Mouse (Mus musculus): ENCODE results near the gene Mef2d. TPM values are rescaled to one million over a fixed set of nuclear protein-coding genes. Genes with fewer than 3 reads are reported as not detected.

The Mef2d gene
- polyA plus RNA-seq, 1 experiment from 2014 or later = 44.7 TPM

DNA sequence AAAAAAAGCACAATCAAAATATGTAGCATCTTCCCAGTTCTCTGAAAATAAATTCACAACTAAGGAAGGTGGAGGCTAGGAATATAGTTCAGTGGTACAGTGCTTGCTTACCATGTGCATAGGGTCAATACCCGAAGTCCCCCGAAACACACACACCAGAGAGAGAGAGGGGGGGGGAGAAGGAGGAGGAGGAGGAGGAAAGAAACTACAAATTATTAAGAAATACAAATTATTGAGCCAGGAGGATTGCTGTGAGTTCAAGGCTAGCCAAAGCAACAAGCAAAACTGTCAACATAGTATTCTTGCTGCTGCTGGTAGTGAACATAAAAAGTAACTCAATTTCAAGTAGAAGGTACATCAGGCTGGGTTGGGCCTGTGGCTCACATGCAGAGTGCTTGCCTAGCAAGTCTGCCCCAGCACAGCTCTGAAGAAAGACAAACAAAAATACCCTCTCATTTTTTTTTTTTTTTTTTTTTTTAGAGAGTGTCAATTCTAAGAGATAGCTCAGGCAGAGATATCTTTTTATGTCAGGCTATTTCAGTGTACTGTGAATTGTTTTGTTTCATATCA lies 57.5 kb downstream of the Mef2d start:
- H3K36me3 ChIP-seq (ENCODE audit: control insufficient read depth, insufficient read depth) = no peaks in the 10 kb centered on the region
- H3K9ac ChIP-seq (ENCODE audit: low read length) = no peak overlapping the region
- H3K4me3 ChIP-seq (ENCODE audit: low read length) = no peak overlapping the region
- peaks cover 81% of the 10 kb centered on the region for H3K27me3 ChIP-seq (ENCODE audit: control insufficient read depth, insufficient read depth, low read length)
- H3K9me3 ChIP-seq (replicated peaks; ENCODE audit: control insufficient read depth, low read length) = no peaks in the 10 kb centered on the region
- H3K27ac ChIP-seq (ENCODE audit: low read length) = no peak overlapping the region
- ATAC-seq (replicated peaks; ENCODE audit: extremely low read depth, insufficient read depth, low FRiP score) = no peak
- H3K4me2 ChIP-seq (ENCODE audit: low read depth, low read length) = no peak overlapping the region
- peaks cover 7% of the 10 kb centered on the region; the same call in 1 of the 2 replicates for H3K4me1 ChIP-seq (ENCODE audit: control insufficient read depth, insufficient read depth, low read length)
- WGBS = 54% methylated on average over 2 of the region's 2 CpGs

DNA sequence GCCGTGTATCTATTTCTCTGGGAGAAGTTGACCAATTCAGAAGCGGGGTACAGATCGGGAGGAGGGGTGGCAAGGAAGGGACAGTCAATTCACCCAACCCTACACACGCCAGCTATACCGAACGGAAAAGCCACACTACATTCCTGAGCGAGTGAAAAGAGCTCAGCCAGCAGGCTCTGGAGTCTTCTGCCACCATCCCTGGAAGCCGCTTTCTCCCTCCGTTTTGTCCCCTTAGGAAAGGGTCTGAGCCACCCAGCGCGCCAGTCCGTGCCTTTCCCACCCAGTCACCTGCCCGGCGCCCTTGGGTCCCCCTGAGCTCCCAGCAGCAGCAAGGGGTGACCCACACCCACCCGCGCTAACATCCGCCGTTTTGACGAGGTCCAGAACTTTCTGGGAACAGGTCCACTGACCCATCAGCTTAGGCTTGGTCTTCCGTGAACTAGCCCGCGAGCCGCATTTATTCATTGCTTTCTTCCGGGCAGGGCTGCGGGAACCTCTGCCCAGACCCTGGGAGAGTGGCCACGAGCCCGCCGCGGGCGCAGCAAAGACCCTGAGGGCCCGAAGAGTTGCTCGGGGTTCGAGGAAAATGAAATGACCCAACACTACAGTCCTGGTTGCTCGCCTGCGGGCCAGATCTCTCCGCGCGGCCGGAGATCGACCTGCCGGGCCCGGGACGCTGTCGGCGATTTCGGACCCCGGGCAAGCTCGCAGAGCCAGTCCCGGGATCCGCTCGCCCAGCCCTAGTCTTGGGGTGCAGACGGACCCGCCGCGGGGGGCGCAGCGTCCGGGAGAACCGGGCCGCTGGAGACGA lies 58.2 kb downstream of the Mef2d start:
- H3K4me1 ChIP-seq (ENCODE audit: control insufficient read depth, insufficient read depth, low read length) = peaks cover 7% of the 10 kb centered on the region; the same call in 1 of the 2 replicates
- H3K9me3 ChIP-seq (replicated peaks; ENCODE audit: control insufficient read depth, low read length) = no peaks in the 10 kb centered on the region
- no peak overlapping the region for H3K27ac ChIP-seq (ENCODE audit: low read length)
- 1% methylated on average over 55 of the region's 61 CpGs for WGBS
- H3K27me3 ChIP-seq (ENCODE audit: control insufficient read depth, insufficient read depth, low read length) = peaks cover 84% of the 10 kb centered on the region
- peak overlapping the region; percentile 28 for H3K4me3 ChIP-seq (ENCODE audit: low read length)
- no peak for ATAC-seq (replicated peaks; ENCODE audit: extremely low read depth, insufficient read depth, low FRiP score)
- H3K36me3 ChIP-seq (ENCODE audit: control insufficient read depth, insufficient read depth) = no peaks in the 10 kb centered on the region
- peak overlapping the region; percentile 49 for H3K4me2 ChIP-seq (ENCODE audit: low read depth, low read length)
- peak overlapping the region; percentile 7; the same call in 1 of the 2 replicates for H3K9ac ChIP-seq (ENCODE audit: low read length)

DNA sequence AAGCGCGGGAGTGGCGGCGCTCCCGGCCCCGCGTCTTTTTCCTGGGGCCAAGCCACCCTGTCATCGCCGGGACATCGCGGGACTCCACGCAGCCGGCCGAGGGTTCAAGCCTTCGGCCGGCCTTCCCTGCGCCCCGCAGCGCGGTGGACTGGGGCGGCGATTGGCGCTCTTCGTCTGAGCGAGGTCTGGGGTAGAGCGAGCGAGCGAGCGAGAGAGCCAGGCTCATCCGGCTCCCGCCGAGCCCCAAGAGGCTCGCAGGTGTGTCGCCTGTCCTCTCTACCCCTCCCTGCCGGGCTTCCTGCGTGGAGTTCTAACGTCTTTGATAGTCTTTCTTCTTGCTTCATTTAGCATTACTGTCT lies 58.8 kb downstream of the Mef2d start:
- H3K9ac ChIP-seq (ENCODE audit: low read length) = peak overlapping the region; percentile 3; the same call in 1 of the 2 replicates
- H3K4me3 ChIP-seq (ENCODE audit: low read length) = peak overlapping the region; percentile 28
- H3K4me2 ChIP-seq (ENCODE audit: low read depth, low read length) = peak overlapping the region; percentile 49
- H3K36me3 ChIP-seq (ENCODE audit: control insufficient read depth, insufficient read depth) = no peaks in the 10 kb centered on the region
- no peaks in the 10 kb centered on the region for H3K9me3 ChIP-seq (replicated peaks; ENCODE audit: control insufficient read depth, low read length)
- ATAC-seq (replicated peaks; ENCODE audit: extremely low read depth, insufficient read depth, low FRiP score) = no peak
- H3K4me1 ChIP-seq (ENCODE audit: control insufficient read depth, insufficient read depth, low read length) = peaks cover 7% of the 10 kb centered on the region; the same call in 1 of the 2 replicates
- peaks cover 87% of the 10 kb centered on the region for H3K27me3 ChIP-seq (ENCODE audit: control insufficient read depth, insufficient read depth, low read length)
- no peak overlapping the region for H3K27ac ChIP-seq (ENCODE audit: low read length)
- under 1% methylated on average over 37 of the region's 37 CpGs for WGBS

DNA sequence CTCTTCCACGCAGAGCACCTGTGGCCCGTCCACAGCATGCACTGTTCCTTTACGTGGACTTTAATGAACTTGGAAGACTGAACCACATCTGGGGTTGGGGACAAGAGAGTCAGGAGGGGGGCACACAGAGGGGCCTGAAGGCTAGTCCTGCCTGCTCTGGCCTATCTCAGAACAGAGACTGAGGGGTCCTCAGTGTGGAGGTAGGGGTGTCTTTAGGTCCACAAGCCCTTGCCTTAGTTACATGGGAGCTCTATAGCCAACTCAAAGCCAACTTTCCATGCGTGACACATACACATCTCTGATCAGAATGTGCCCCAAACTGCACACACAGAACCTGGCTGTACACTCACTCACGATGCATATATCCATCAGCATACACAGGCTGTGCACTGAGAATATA lies 59.5 kb downstream of the Mef2d start:
- ATAC-seq (replicated peaks; ENCODE audit: extremely low read depth, insufficient read depth, low FRiP score) = no peak
- Histone ChIP-seq H3K9me3 (replicated peaks; ENCODE audit: control insufficient read depth, low read length) (no peaks in the 10 kb centered on the region), H3K4me2 (ENCODE audit: low read depth, low read length) (no peak overlapping the region), H3K27ac (ENCODE audit: low read length) (no peak overlapping the region), H3K9ac (ENCODE audit: low read length) (no peak overlapping the region), H3K4me3 (ENCODE audit: low read length) (no peak overlapping the region), H3K27me3 (ENCODE audit: control insufficient read depth, insufficient read depth, low read length) (peaks cover 91% of the 10 kb centered on the region), H3K36me3 (ENCODE audit: control insufficient read depth, insufficient read depth) (no peaks in the 10 kb centered on the region), H3K4me1 (ENCODE audit: control insufficient read depth, insufficient read depth, low read length) (peaks cover 7% of the 10 kb centered on the region; the same call in 1 of the 2 replicates)
- 19% methylated on average over 5 of the region's 5 CpGs for whole genome bisulfite sequencing

DNA sequence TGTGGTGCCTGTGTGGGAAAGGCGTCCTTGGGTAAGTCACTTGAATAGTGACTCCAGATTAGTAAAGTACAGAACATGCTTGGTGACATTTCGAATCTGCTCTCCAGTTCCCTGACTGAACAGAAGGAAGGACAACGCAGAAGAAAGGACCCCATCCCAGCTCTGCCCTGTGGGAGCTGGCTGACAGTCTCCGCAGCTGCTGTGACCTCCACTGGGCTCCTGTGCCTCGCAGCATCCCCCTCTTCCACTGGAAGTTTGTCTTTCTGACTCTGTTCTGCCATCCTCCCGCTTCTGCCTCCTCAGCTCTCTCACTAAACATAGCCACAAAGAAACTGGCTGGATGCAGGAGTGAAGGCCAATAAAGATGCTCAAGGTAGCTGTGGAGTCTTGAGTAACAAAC lies 60.8 kb downstream of the Mef2d start:
- Histone ChIP-seq H3K4me2 (ENCODE audit: low read depth, low read length) (no peak overlapping the region), H3K4me3 (ENCODE audit: low read length) (no peak overlapping the region), H3K9ac (ENCODE audit: low read length) (no peak overlapping the region), H3K27ac (ENCODE audit: low read length) (no peak overlapping the region), H3K36me3 (ENCODE audit: control insufficient read depth, insufficient read depth) (no peaks in the 10 kb centered on the region), H3K27me3 (ENCODE audit: control insufficient read depth, insufficient read depth, low read length) (peaks cover 90% of the 10 kb centered on the region), H3K9me3 (replicated peaks; ENCODE audit: control insufficient read depth, low read length) (no peaks in the 10 kb centered on the region), H3K4me1 (ENCODE audit: control insufficient read depth, insufficient read depth, low read length) (peaks cover 7% of the 10 kb centered on the region; the same call in 1 of the 2 replicates)
- ATAC-seq (replicated peaks; ENCODE audit: extremely low read depth, insufficient read depth, low FRiP score) = no peak
- WGBS = 7% methylated on average over 6 of the region's 6 CpGs

DNA sequence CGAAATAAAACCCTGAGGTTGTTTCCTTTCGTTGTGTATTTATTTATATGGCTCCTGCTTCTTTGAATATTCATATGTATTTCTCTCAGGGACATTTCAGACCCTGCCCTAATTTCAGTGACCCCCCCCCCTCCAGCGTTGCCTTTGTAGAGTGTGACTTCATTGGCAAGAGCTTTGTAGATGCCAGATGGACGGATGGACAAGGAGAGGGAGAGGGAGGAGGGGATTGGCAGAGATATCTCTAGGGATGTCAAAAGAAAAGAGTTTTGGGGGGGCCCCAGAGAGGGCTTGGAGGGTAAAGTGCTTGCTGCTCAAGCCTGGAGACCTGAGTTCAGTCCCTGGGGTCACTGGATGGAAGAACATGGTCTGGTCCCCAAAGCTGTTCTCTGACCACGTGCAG lies 61.3 kb downstream of the Mef2d start:
- Histone ChIP-seq H3K36me3 (ENCODE audit: control insufficient read depth, insufficient read depth) (no peaks in the 10 kb centered on the region), H3K4me2 (ENCODE audit: low read depth, low read length) (no peak overlapping the region), H3K27me3 (ENCODE audit: control insufficient read depth, insufficient read depth, low read length) (peaks cover 90% of the 10 kb centered on the region), H3K9me3 (replicated peaks; ENCODE audit: control insufficient read depth, low read length) (no peaks in the 10 kb centered on the region), H3K27ac (ENCODE audit: low read length) (no peak overlapping the region), H3K4me3 (ENCODE audit: low read length) (no peak overlapping the region), H3K4me1 (ENCODE audit: control insufficient read depth, insufficient read depth, low read length) (peaks cover 7% of the 10 kb centered on the region; the same call in 1 of the 2 replicates), H3K9ac (ENCODE audit: low read length) (no peak overlapping the region)
- 15% methylated on average over 5 of the region's 5 CpGs for WGBS
- no peak for ATAC-seq (replicated peaks; ENCODE audit: extremely low read depth, insufficient read depth, low FRiP score)

DNA sequence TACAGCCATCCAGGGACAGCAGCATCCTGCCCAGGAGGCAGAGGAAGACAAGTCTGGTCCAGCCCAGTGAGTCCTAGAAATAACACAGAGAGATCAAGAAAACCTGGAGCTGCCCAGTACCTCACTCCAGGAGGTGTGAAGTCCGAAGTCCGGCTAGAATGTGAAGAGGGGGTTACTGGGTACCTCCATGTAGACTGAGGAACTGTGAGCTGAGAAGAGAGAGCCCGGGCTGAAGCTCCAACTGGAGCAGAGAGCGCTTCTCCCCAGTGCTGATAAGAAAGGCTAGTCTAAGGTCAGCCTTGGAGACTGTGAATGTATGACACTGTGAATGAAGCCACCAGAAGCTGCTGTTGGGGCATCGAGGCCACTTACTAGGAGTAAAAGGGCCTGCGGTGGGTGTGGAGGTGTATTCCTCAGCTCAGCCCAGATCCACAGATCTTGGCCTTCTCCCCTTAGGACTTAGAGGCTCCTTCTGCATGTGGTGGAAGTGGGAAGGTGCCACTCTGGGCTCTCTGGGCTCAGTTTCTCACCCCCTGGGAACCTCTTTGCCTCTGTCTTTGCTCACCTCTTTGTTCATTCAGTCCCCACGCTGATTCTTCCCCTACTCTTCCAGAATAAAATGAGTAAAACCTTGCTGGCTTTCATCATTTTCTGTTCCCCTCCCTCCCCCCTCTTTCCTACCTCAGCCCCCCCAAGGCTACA lies 62.0 kb downstream of the Mef2d start:
- Histone ChIP-seq H3K27ac (ENCODE audit: low read length) (no peak overlapping the region), H3K4me2 (ENCODE audit: low read depth, low read length) (no peak overlapping the region), H3K9ac (ENCODE audit: low read length) (no peak overlapping the region), H3K9me3 (replicated peaks; ENCODE audit: control insufficient read depth, low read length) (no peaks in the 10 kb centered on the region), H3K36me3 (ENCODE audit: control insufficient read depth, insufficient read depth) (no peaks in the 10 kb centered on the region), H3K4me1 (ENCODE audit: control insufficient read depth, insufficient read depth, low read length) (peaks cover 7% of the 10 kb centered on the region; the same call in 1 of the 2 replicates), H3K4me3 (ENCODE audit: low read length) (no peak overlapping the region), H3K27me3 (ENCODE audit: control insufficient read depth, insufficient read depth, low read length) (peaks cover 90% of the 10 kb centered on the region)
- ATAC-seq (replicated peaks; ENCODE audit: extremely low read depth, insufficient read depth, low FRiP score) = no peak
- 7% methylated on average over 7 of the region's 7 CpGs for WGBS

DNA sequence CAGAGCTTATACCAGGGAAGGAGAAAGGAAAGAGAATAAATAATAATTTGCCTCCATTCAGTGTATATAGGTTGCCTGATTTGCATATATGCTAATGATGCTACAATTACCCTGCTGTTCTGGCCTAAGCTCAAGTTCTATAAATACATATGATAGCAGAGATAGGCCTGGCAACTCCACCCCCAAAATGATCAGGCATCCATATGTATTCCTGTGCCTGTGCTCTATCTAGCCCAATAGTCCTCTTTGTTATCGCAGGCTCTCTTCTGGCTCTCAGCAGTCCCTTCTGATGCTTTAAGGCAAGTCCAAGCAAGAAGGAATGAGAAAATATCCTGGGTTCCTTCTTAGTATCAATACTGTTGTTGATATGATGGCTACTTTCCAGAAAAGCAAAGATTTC lies 62.6 kb downstream of the Mef2d start:
- H3K27me3 ChIP-seq (ENCODE audit: control insufficient read depth, insufficient read depth, low read length) = peaks cover 90% of the 10 kb centered on the region
- no peaks in the 10 kb centered on the region for H3K9me3 ChIP-seq (replicated peaks; ENCODE audit: control insufficient read depth, low read length)
- no peak overlapping the region for H3K27ac ChIP-seq (ENCODE audit: low read length)
- no peak overlapping the region for H3K4me3 ChIP-seq (ENCODE audit: low read length)
- 16% methylated on average over 1 of the region's 1 CpGs for WGBS
- H3K4me1 ChIP-seq (ENCODE audit: control insufficient read depth, insufficient read depth, low read length) = peaks cover 7% of the 10 kb centered on the region; the same call in 1 of the 2 replicates
- H3K36me3 ChIP-seq (ENCODE audit: control insufficient read depth, insufficient read depth) = no peaks in the 10 kb centered on the region
- no peak for ATAC-seq (replicated peaks; ENCODE audit: extremely low read depth, insufficient read depth, low FRiP score)
- no peak overlapping the region for H3K9ac ChIP-seq (ENCODE audit: low read length)
- H3K4me2 ChIP-seq (ENCODE audit: low read depth, low read length) = no peak overlapping the region

DNA sequence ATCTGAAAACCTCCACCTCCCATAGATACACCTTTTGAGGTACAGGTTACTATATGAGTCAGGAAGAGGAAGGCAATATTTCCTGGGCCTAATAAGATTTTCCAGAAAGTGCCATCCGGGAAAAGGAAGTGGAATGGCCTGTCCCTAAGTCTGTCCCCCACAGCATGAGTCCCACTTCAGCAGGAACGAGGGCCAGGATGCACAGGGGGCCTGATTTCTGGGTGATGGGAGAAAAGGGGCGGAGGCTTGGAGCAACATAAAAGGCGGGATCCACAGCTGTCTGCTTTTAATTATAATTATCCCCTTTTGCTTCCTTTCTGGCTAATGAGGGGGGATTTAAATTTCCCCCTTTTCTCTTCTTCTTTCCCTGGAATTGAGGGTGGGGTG lies 63.0 kb downstream of the Mef2d start:
- no peak overlapping the region for H3K9ac ChIP-seq (ENCODE audit: low read length)
- no peak overlapping the region for H3K4me3 ChIP-seq (ENCODE audit: low read length)
- H3K27me3 ChIP-seq (ENCODE audit: control insufficient read depth, insufficient read depth, low read length) = peaks cover 93% of the 10 kb centered on the region
- ATAC-seq (replicated peaks; ENCODE audit: extremely low read depth, insufficient read depth, low FRiP score) = no peak
- no peak overlapping the region for H3K4me2 ChIP-seq (ENCODE audit: low read depth, low read length)
- H3K9me3 ChIP-seq (replicated peaks; ENCODE audit: control insufficient read depth, low read length) = no peaks in the 10 kb centered on the region
- no peaks in the 10 kb centered on the region for H3K36me3 ChIP-seq (ENCODE audit: control insufficient read depth, insufficient read depth)
- WGBS = 8% methylated on average over 4 of the region's 4 CpGs
- no peak overlapping the region for H3K27ac ChIP-seq (ENCODE audit: low read length)
- H3K4me1 ChIP-seq (ENCODE audit: control insufficient read depth, insufficient read depth, low read length) = peaks cover 7% of the 10 kb centered on the region; the same call in 1 of the 2 replicates

All from heart, embryonic 16.5 days (tissue).